Mouse (Mus musculus) right cerebral cortex, adult 18-20 months (tissue): ENCODE results near the gene Il17rb.

ENCODE experiments used
- DNase-seq: peaks from one replicate; pipeline ENCODE4 v3.0.0; 2022; ENCODE audit warnings: mixed read lengths

Gene Il17rb

GRCm38 (mm10) chr14:29957393-29957792 lies 51.3 kb downstream of the Il17rb start:
- DNase-seq: no peak

DNA sequence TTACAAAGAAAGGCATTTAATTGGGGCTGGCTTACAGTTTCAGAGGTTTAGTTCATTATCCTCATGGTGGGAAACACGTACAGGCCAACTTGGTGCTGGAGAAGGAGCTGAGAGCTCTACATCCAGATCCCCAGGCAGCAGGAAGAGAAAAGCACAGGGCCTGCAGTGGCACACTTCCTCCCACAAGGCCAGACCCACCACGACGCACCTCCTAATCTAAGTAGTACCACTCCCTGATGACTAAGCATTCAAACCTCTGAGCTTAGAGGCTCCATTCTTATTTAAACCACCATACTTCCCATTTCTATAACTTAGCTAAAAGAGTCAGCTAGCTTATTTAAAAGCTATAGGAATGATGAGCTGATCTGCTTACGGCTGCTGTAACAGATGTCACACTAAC lies 57.9 kb downstream of the Il17rb start:
- DNase-seq: no peak

DNA sequence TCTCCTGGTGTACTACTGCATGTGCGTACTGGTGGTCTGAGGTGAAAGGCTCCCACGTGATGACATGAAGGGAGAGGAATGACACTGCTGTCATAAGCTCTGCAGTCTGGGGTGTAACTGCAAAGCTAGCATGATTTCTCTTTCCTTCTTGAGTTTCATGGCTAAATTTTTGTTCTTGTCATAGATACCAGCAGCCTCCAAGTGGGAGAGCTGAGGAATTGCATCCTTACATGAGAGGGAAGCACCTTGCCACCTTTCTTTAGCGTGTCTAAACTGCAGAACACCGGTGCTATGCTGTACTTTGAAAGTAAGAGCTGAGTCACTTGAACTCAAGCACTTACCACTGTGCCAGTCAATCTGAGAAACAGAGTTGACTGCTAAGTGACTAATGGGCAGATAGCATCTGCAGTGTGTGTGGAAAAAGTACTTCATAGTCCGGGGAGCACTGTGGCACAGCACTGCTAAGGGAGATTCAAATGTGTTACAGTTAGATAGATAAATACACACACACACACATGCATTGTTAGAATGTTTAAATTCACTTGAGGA lies 61.9 kb downstream of the Il17rb start:
- DNase-seq: no peak
